Mouse (Mus musculus) gonadal fat pad, adult 2 months (tissue): ENCODE results near the gene Trim14. TPM values are rescaled to one million over a fixed set of nuclear protein-coding genes. Genes with fewer than 3 reads are reported as not detected.

Source experiments
- polyA plus RNA-seq: library from polyadenylated mRNA; depleted of rRNA; stranded (reverse); fragments of >200 nt; gene quantifications from 2 replicates; pipeline ENCODE4 v1.2.3, GENCODE M21; 2012; rRNA removed

Trim14 gene
- polyA plus RNA-seq, 1 experiment, result 18.1 TPM

Other genes with a start within 250 kb of the Trim14 start
- not detected in 2 replicates for gene Foxe1, start 192.5 kb downstream of the Trim14 start, polyA plus RNA-seq
- 6.2 and 6.7 TPM in 2 replicates for gene Trmo, start 146.7 kb downstream of the Trim14 start, polyA plus RNA-seq
- 0.06 and 0.08 TPM in 2 replicates for gene Hemgn, start 122.6 kb downstream of the Trim14 start, polyA plus RNA-seq
- gene Anp32b, start 85.2 kb downstream of the Trim14 start, polyA plus RNA-seq, result 8.8 and 17.9 TPM in 2 replicates
- gene Nans, start 46.9 kb downstream of the Trim14 start, polyA plus RNA-seq, result 96.9 and 129 TPM in 2 replicates
- gene Coro2a, start 66.1 kb upstream of the Trim14 start, polyA plus RNA-seq, result 73.7 and 124 TPM in 2 replicates
- gene Tbc1d2, start 114.1 kb upstream of the Trim14 start, polyA plus RNA-seq, result 14.2 and 17.9 TPM in 2 replicates